Mouse (Mus musculus) midbrain, embryonic 16.5 days (tissue): Measurements from ENCODE around the gene Mprip. TPM values are rescaled to one million over a fixed set of nuclear protein-coding genes. Genes with fewer than 3 reads are reported as not detected.
A peak's percentile ranks its signal among the peaks of the same experiment; 100 is the strongest.

ENCODE experiments used
- ATAC-seq: fragments of 200-750 bp; cut with Nextera tagmentation; 2 replicates; pipeline ENCODE4 v1.8.0; 2017; ENCODE audit warnings: moderate TSS enrichment
- H3K27ac ChIP-seq: fragments of 300-500 bp; sonication (generic); 2 replicates; pipeline ENCODE4 v1.5.1; 2014; ENCODE audit warnings: mild to moderate bottlenecking, low read length, mixed read lengths
- H3K27me3 ChIP-seq: fragments of 300-500 bp; sonication (generic); 2 replicates; pipeline ENCODE4 v1.6.1; 2014; ENCODE audit warnings: low read depth, low read length, mixed read lengths; ENCODE audit not compliant: control insufficient read depth, insufficient read depth
- H3K36me3 ChIP-seq: fragments of 300-500 bp; sonication (generic); 2 replicates; pipeline ENCODE4 v1.6.1; 2014; ENCODE audit warnings: mild to moderate bottlenecking, low read length, moderate library complexity, mixed read lengths; ENCODE audit not compliant: control insufficient read depth, insufficient read depth
- H3K4me1 ChIP-seq: fragments of 300-500 bp; sonication (generic); 2 replicates; pipeline ENCODE4 v1.6.1; 2014; ENCODE audit warnings: mild to moderate bottlenecking, low read length, mixed read lengths; ENCODE audit not compliant: control insufficient read depth, insufficient read depth
- H3K4me2 ChIP-seq: fragments of 300-500 bp; sonication (generic); 2 replicates; pipeline ENCODE4 v1.6.1; 2014; ENCODE audit warnings: mild to moderate bottlenecking, low read length, mixed read lengths
- H3K4me3 ChIP-seq: fragments of 300-500 bp; sonication (generic); 2 replicates; pipeline ENCODE4 v1.5.1; 2014; ENCODE audit warnings: low read depth, mild to moderate bottlenecking, low read length, moderate library complexity, mixed read lengths
- H3K9ac ChIP-seq: fragments of 300-500 bp; sonication (generic); 2 replicates; pipeline ENCODE4 v1.6.1; 2014; ENCODE audit warnings: low read depth, low read length, mixed read lengths
- H3K9me3 ChIP-seq: fragments of 300-500 bp; sonication (generic); replicated peaks from 2 replicates; pipeline ENCODE4 v1.6.1; 2014; ENCODE audit warnings: mild to moderate bottlenecking, low read length, mixed read lengths; ENCODE audit not compliant: control insufficient read depth, poor library complexity, severe bottlenecking
- WGBS: fragments of 180-500 bp; shearing (Covaris S2); extraction: QIAGEN DNeasy Blood & Tissue Kit; methylation state at CpG from one replicate; pipeline ENCODE4 v1.1.7; 2014; 5-methylcytosine and 5-hydroxymethylcytosine counted together
- polyA plus RNA-seq: library from polyadenylated mRNA; unstranded; fragments of >200 nt; fragmentation: Nextera tagmentation; extraction: Ambion mirVana; gene quantifications from 2 replicates; pipeline ENCODE4 v1.2.1, GENCODE M21; 2015

Gene Mprip
- polyA plus RNA-seq, 1 experiment from 2014 or later, result 35.8 TPM

DNA sequence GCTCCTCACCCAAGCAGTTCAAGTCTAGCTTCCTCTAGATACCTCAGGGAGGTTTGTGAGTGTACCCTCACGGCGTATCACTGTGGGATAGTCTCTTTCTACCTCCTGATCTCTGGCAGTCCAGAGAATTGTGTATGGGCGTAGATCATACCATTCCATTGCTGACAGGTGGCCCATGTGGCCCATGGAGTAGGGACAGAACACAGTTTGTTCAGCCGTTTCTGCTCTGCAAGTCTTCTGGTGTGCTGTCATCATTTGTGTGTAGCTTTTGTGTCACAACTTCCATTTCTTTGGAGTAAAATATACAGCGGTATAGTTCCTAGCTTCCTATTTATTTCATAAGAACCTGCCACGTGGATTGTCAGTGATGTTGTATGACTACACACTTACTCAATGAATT lies 23.9 kb downstream of the Mprip start:
- no peak for ATAC-seq
- Histone ChIP-seq H3K4me1 (no peaks in the 10 kb centered on the region), H3K27ac (no peak overlapping the region), H3K27me3 (no peaks in the 10 kb centered on the region), H3K4me2 (no peak overlapping the region), H3K36me3 (no peaks in the 10 kb centered on the region), H3K9ac (no peak overlapping the region), H3K9me3 (no peaks in the 10 kb centered on the region), H3K4me3 (no peak overlapping the region)
- 94% methylated on average over 6 of the region's 6 CpGs for whole genome bisulfite sequencing

GRCm38 (mm10) chr11:59694533-59694932 lies 33.4 kb downstream of the Mprip start:
- ATAC-seq, result no peak
- H3K4me1 ChIP-seq, result 0 out of 2 replicates have a peak, but pooled peaks cover 3% of the 10 kb centered on the region
- 94% methylated on average over 1 of the region's 1 CpGs for WGBS
- peaks cover 4% of the 10 kb centered on the region; the same call in 1 of the 2 replicates for H3K36me3 ChIP-seq
- no peak overlapping the region for H3K9ac ChIP-seq
- H3K4me3 ChIP-seq, result no peak overlapping the region
- H3K4me2 ChIP-seq, result no peak overlapping the region
- no peaks in the 10 kb centered on the region for H3K9me3 ChIP-seq
- no peaks in the 10 kb centered on the region for H3K27me3 ChIP-seq
- no peak overlapping the region for H3K27ac ChIP-seq

GRCm38 (mm10) chr11:59695550-59695949 lies 34.4 kb downstream of the Mprip start:
- Histone ChIP-seq H3K4me3 (no peak overlapping the region), H3K4me1 (0 out of 2 replicates have a peak, but pooled peaks cover 3% of the 10 kb centered on the region), H3K27me3 (no peaks in the 10 kb centered on the region), H3K4me2 (no peak overlapping the region), H3K27ac (no peak overlapping the region), H3K9me3 (no peaks in the 10 kb centered on the region), H3K36me3 (peaks cover 4% of the 10 kb centered on the region; the same call in 1 of the 2 replicates), H3K9ac (no peak overlapping the region)
- ATAC-seq, result no peak

- H3K27me3 ChIP-seq, result no peaks in the 10 kb centered on the region
- H3K4me1 ChIP-seq, result 0 out of 2 replicates have a peak, but pooled peaks cover 3% of the 10 kb centered on the region
- 83% methylated on average over 1 of the region's 1 CpGs for WGBS
- H3K36me3 ChIP-seq, result peaks cover 4% of the 10 kb centered on the region; the same call in 1 of the 2 replicates
- H3K4me3 ChIP-seq, result no peak overlapping the region
- ATAC-seq, result no peak
- no peak overlapping the region for H3K27ac ChIP-seq
- no peaks in the 10 kb centered on the region for H3K9me3 ChIP-seq
- no peak overlapping the region for H3K4me2 ChIP-seq
- H3K9ac ChIP-seq, result no peak overlapping the region
Observed at GRCm38 (mm10) chr11:59697572-59697971, 36.5 kb downstream of the Mprip start.

- Histone ChIP-seq H3K27me3 (no peaks in the 10 kb centered on the region), H3K4me2 (no peak overlapping the region), H3K9ac (no peak overlapping the region), H3K36me3 (peaks cover 4% of the 10 kb centered on the region; the same call in 1 of the 2 replicates), H3K4me1 (no peaks in the 10 kb centered on the region), H3K9me3 (no peaks in the 10 kb centered on the region), H3K27ac (no peak overlapping the region), H3K4me3 (no peak overlapping the region)
- WGBS, result 85% methylated on average over 1 of the region's 1 CpGs
- no peak for ATAC-seq
Observed at GRCm38 (mm10) chr11:59700787-59701186, 39.7 kb downstream of the Mprip start.

DNA sequence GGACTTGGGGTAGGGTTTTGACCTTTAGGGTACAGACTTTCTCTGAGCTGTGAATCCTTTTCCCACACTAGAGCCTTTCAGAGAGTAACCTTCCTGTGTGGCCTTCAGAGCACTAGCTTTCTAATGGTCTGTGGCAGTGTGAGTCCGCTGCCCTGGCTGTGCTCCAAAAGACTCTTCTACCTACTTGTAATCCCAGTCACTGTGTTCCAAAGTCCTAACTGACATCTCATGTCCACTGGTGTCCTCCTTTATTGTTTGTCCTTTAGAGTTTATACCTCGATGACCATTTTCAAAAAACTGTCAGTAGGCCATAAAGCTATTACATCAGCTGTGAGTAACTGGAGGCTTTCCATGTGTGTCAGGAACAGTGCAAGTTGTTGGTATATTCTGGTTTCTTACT lies 44.0 kb downstream of the Mprip start:
- H3K4me3 ChIP-seq, result no peak overlapping the region
- H3K27me3 ChIP-seq, result no peaks in the 10 kb centered on the region
- no peak overlapping the region for H3K27ac ChIP-seq
- no peak overlapping the region for H3K9ac ChIP-seq
- H3K4me1 ChIP-seq, result peaks cover 15% of the 10 kb centered on the region
- no peak for ATAC-seq
- H3K9me3 ChIP-seq, result no peaks in the 10 kb centered on the region
- no peaks in the 10 kb centered on the region; the same call in 1 of the 2 replicates for H3K36me3 ChIP-seq
- WGBS, result 89% methylated on average over 2 of the region's 2 CpGs
- H3K4me2 ChIP-seq, result no peak overlapping the region

DNA sequence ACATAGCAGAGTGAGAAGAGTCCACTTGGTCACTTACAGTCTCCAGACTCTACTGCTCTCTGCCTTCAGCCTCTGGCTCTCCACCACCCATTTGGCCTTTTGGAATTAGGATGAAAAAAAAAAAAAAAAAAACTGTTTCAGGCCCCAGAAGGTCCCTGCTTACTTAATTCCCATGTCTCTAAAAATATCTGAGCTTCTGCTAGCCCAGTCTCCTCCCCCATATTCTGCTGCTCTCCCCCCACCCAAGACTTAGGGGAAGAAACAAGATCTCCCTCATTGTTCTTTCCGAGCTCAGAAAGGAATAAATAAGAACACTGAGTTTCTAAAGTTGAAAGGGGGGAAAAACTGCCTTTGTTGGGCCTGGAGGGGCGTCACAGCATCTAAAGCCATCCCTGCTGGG lies 46.4 kb downstream of the Mprip start:
- ATAC-seq, result no peak
- H3K27me3 ChIP-seq, result no peaks in the 10 kb centered on the region
- no peaks in the 10 kb centered on the region; the same call in 1 of the 2 replicates for H3K36me3 ChIP-seq
- H3K9me3 ChIP-seq, result no peaks in the 10 kb centered on the region
- no peak overlapping the region for H3K9ac ChIP-seq
- peak overlapping the region; percentile 81 for H3K27ac ChIP-seq
- no peak overlapping the region for H3K4me3 ChIP-seq
- H3K4me2 ChIP-seq, result no peak overlapping the region
- H3K4me1 ChIP-seq, result peaks cover 16% of the 10 kb centered on the region
- 9% methylated on average over 2 of the region's 2 CpGs for WGBS

DNA sequence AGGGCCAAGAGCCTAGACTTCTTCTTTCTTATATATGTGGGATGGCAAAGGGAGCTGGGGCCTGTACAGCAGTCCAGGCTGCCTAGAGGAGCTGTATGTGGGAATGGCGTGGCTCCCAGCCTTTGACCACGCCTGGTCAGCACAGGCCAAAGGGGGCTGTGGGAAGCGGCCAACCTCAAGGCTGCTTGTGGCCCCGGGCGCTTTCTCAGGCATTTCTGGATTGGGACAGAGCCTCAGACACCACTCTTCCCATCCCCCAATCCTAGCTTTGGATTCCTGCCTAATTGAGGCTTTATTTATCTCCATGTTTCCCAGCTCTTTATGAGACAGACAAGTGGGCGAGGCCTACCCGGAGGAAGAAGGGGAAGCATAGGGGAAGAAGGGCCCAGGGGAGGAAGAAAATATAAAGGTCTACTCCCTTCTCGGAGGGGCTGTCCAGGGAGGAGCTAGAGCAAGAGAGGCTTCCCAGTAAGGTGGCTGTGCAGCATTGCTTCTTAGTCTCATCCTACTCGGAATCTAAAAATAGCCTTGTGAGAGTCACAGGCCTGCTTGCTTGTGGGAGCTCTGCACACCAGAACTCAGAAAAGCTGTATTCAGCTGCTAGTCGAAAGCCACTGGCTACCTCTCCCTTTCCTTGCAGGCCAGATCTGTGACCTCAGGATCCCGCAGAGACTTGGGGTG lies 47.0 kb downstream of the Mprip start:
- no peaks in the 10 kb centered on the region for H3K27me3 ChIP-seq
- H3K36me3 ChIP-seq, result no peaks in the 10 kb centered on the region
- H3K9me3 ChIP-seq, result no peaks in the 10 kb centered on the region
- peak; percentile 54; the same call in 1 of the 2 replicates for ATAC-seq
- H3K4me2 ChIP-seq, result peak overlapping the region; percentile 7; the same call in 1 of the 2 replicates
- 25% methylated on average over 11 of the region's 11 CpGs for WGBS
- H3K4me3 ChIP-seq, result no peak overlapping the region
- peaks cover 16% of the 10 kb centered on the region for H3K4me1 ChIP-seq
- H3K27ac ChIP-seq, result peak overlapping the region; percentile 81
- H3K9ac ChIP-seq, result peak overlapping the region; percentile 40; the same call in 1 of the 2 replicates

- H3K27ac ChIP-seq, result no peak overlapping the region
- H3K9me3 ChIP-seq, result no peaks in the 10 kb centered on the region
- WGBS, result 84% methylated on average over 3 of the region's 3 CpGs
- H3K4me1 ChIP-seq, result peaks cover 2% of the 10 kb centered on the region; the same call in 1 of the 2 replicates
- H3K36me3 ChIP-seq, result no peaks in the 10 kb centered on the region
- H3K27me3 ChIP-seq, result no peaks in the 10 kb centered on the region
- no peak overlapping the region for H3K4me2 ChIP-seq
- ATAC-seq, result no peak
- no peak overlapping the region for H3K9ac ChIP-seq
- H3K4me3 ChIP-seq, result no peak overlapping the region
Observed at GRCm38 (mm10) chr11:59715424-59715840, 54.3 kb downstream of the Mprip start.
